Mouse (Mus musculus) hindbrain, embryonic 16.5 days (tissue): ENCODE measurements around the gene Elobl. TPM values are rescaled to one million over a fixed set of nuclear protein-coding genes. Genes with fewer than 3 reads are reported as not detected.

Experiments used
- ATAC-seq: fragments of 200-750 bp; cut with Nextera tagmentation; 2 replicates; pipeline ENCODE4 v1.8.0; 2017; ENCODE audit warnings: moderate TSS enrichment, moderate library complexity
- H3K27ac ChIP-seq: fragments of 300-500 bp; sonication (generic); 2 replicates; pipeline ENCODE4 v1.5.1; 2014; ENCODE audit warnings: low read depth, mild to moderate bottlenecking, control low read depth, low read length, moderate library complexity
- H3K27me3 ChIP-seq: fragments of 300-500 bp; sonication (generic); replicated peaks from 2 replicates; pipeline ENCODE4 v1.6.1; 2014; ENCODE audit warnings: low read length; ENCODE audit not compliant: control insufficient read depth, insufficient read depth
- H3K36me3 ChIP-seq: fragments of 300-500 bp; sonication (generic); 2 replicates; pipeline ENCODE4 v1.6.1; 2014; ENCODE audit warnings: mild to moderate bottlenecking, low read length, moderate library complexity, mixed read lengths; ENCODE audit not compliant: control insufficient read depth, insufficient read depth
- H3K4me1 ChIP-seq: fragments of 300-500 bp; sonication (generic); 2 replicates; pipeline ENCODE4 v1.6.1; 2014; ENCODE audit warnings: low read depth, low read length; ENCODE audit not compliant: control insufficient read depth, insufficient read depth
- H3K4me2 ChIP-seq: fragments of 300-500 bp; sonication (generic); 2 replicates; pipeline ENCODE4 v1.6.1; 2014; ENCODE audit warnings: mild to moderate bottlenecking, low read length, control low read depth, moderate library complexity
- H3K4me3 ChIP-seq: fragments of 300-500 bp; sonication (generic); 2 replicates; pipeline ENCODE4 v1.5.1; 2014; ENCODE audit warnings: mild to moderate bottlenecking, low read length, control low read depth, moderate library complexity
- H3K9ac ChIP-seq: fragments of 300-500 bp; sonication (generic); 2 replicates; pipeline ENCODE4 v1.6.1; 2014; ENCODE audit warnings: low read depth, mild to moderate bottlenecking, control low read depth, low read length, moderate library complexity
- H3K9me3 ChIP-seq: fragments of 300-500 bp; sonication (generic); 2 replicates; pipeline ENCODE4 v1.6.1; 2014; ENCODE audit warnings: mild to moderate bottlenecking, low read length, moderate library complexity; ENCODE audit not compliant: control insufficient read depth
- WGBS: fragments of 180-500 bp; shearing (Covaris S2); extraction: QIAGEN DNeasy Blood & Tissue Kit; methylation state at CpG from one replicate; pipeline ENCODE4 v1.1.7; 2014; 5-methylcytosine and 5-hydroxymethylcytosine counted together
- polyA plus RNA-seq: library from polyadenylated mRNA; unstranded; fragments of >200 nt; fragmentation: Nextera tagmentation; extraction: Ambion mirVana; gene quantifications from 2 replicates; pipeline ENCODE4 v1.2.1, GENCODE M21; 2015

Elobl gene
- polyA plus RNA-seq, 1 experiment from 2014 or later, result not detected

- peak overlapping the region; percentile 92 for H3K27ac ChIP-seq
- WGBS, result 1% methylated on average over 56 of the region's 62 CpGs
- no peaks in the 10 kb centered on the region for H3K36me3 ChIP-seq
- no peaks in the 10 kb centered on the region for H3K27me3 ChIP-seq
- H3K4me3 ChIP-seq, result peak overlapping the region; percentile 63
- peak overlapping the region; percentile 80 for H3K9ac ChIP-seq
- no peaks in the 10 kb centered on the region for H3K9me3 ChIP-seq
- peaks cover 6% of the 10 kb centered on the region for H3K4me1 ChIP-seq
- peak overlapping the region; percentile 71 for H3K4me2 ChIP-seq
- peak; percentile 91 for ATAC-seq
Measured at GRCm38 (mm10) chr11:88973776-88974701, 7.3 kb upstream of the Elobl start.

DNA sequence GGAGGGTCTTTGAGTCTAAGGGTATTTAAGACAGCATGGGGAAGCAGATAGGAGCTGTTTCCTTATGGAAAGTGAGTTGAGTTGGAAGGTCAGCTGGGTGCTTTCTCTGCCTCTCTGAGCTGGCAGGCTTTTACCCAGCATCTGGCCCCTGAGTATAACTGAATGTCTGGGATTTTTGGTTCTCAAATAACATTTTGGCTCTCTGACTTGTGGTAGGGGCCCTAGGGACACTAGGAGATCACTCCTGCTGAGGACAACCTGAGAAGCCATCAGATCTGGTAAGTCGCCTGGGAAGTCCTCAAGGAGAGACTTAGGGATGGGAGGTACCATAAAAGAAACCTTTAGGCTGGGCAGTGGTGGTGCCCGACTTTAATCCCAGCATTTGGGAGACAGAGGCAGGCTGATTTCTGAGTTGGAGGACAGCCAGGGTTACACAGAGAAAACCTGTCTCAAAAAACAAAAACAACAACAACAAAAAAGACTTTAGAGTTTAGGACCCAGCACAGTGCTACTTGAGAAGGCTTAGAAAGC, 3.5 kb upstream of the Elobl start, which contains the start of gene Coil:
Coil (plus strand) TSS at position 51 of the 531 bp plus-strand sequence.
- no peak within 1 kb of the TSS for H3K27ac ChIP-seq
- no peaks in the 10 kb centered on the region for H3K9me3 ChIP-seq
- H3K4me1 ChIP-seq, result peaks cover 6% of the 10 kb centered on the region
- H3K4me3 ChIP-seq, result no peak within 1 kb of the TSS
- H3K9ac ChIP-seq, result no peak within 1 kb of the TSS
- H3K4me2 ChIP-seq, result no peak within 1 kb of the TSS
- ATAC-seq, result no peak
- WGBS, result 38% methylated on average over 2 of the region's 2 CpGs
- no peaks in the 10 kb centered on the region for H3K36me3 ChIP-seq
- no peaks in the 10 kb centered on the region for H3K27me3 ChIP-seq

DNA sequence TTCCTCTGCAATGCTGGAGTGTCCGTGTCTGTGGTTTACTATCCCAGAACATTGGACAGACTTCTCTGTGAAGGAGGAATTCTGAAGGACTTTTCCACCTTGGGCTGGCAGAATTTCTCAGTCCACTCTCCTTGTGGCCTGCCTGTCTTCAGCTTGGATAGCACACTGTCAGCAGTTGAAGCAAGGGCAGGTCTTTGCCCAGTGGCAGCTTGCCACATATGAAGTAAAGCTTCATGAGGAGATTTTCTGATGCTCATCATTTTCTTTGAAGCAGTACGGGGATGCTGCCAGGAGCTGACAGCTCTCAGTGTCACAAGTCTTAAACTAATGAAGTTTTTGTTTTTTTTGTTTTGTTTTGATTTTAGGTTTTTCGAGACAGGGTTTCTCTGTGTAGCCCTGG, 7.9 kb downstream of the Elobl start:
- Histone ChIP-seq H3K36me3 (no peaks in the 10 kb centered on the region), H3K9ac (no peak overlapping the region), H3K27me3 (no peaks in the 10 kb centered on the region), H3K4me1 (0 out of 2 replicates have a peak, but pooled peaks cover 3% of the 10 kb centered on the region), H3K4me3 (no peak overlapping the region), H3K4me2 (no peak overlapping the region), H3K9me3 (no peaks in the 10 kb centered on the region), H3K27ac (no peak overlapping the region)
- 92% methylated on average over 3 of the region's 3 CpGs for WGBS
- ATAC-seq, result no peak

- Histone ChIP-seq H3K4me3 (peak within 1 kb of the TSS; percentile 63), H3K36me3 (no peaks in the 10 kb centered on the region; the same call in 1 of the 2 replicates), H3K27me3 (no peaks in the 10 kb centered on the region), H3K9ac (peak within 1 kb of the TSS; percentile 66), H3K4me1 (0 out of 2 replicates have a peak, but pooled peaks cover 3% of the 10 kb centered on the region), H3K27ac (peak within 1 kb of the TSS; percentile 75), H3K4me2 (peak within 1 kb of the TSS; percentile 69), H3K9me3 (no peaks in the 10 kb centered on the region)
- ATAC-seq, result peak; percentile 98
- 5% methylated on average over 34 of the region's 34 CpGs for WGBS
Measured at GRCm38 (mm10) chr11:88955217-88955969, 11.3 kb downstream of the Elobl start, which contains the start of gene Scpep1. Gene Scpep1, minus strand, starts transcription at chr11:88955465.

GRCm38 (mm10) chr11:88954803-88955202, 11.9 kb downstream of the Elobl start:
- WGBS, result 0% methylated on average over 4 of the region's 4 CpGs
- H3K4me1 ChIP-seq, result 0 out of 2 replicates have a peak, but pooled peaks cover 3% of the 10 kb centered on the region
- H3K9ac ChIP-seq, result peak overlapping the region; percentile 66
- H3K27me3 ChIP-seq, result no peaks in the 10 kb centered on the region
- peak overlapping the region; percentile 75 for H3K27ac ChIP-seq
- peak overlapping the region; percentile 69 for H3K4me2 ChIP-seq
- H3K9me3 ChIP-seq, result no peaks in the 10 kb centered on the region
- peak overlapping the region; percentile 63 for H3K4me3 ChIP-seq
- ATAC-seq, result no peak
- H3K36me3 ChIP-seq, result no peaks in the 10 kb centered on the region; the same call in 1 of the 2 replicates

DNA sequence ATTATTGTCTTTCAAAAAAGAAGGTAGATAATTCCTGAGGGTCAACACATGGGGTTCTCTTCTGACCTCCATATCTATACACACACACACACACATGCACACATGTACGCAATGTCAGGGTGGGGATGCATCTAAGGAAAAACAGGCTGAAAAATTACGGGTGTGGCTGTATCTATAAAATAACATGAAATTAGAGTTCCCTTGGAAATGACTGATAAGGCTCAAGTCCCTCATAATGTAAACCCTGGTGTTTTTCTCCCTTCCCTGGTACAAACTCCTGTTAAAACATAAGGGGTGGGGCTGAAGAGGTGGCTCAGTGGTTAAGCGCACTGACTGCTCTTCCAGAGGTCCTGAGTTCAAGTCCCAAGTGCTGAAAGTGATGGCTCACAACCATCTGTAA, 13.1 kb downstream of the Elobl start:
- H3K9me3 ChIP-seq, result no peaks in the 10 kb centered on the region
- H3K36me3 ChIP-seq, result no peaks in the 10 kb centered on the region; the same call in 1 of the 2 replicates
- H3K4me3 ChIP-seq, result no peak overlapping the region
- no peak overlapping the region for H3K4me2 ChIP-seq
- 0 out of 2 replicates have a peak, but pooled peaks cover 3% of the 10 kb centered on the region for H3K4me1 ChIP-seq
- H3K27me3 ChIP-seq, result no peaks in the 10 kb centered on the region
- no peak overlapping the region for H3K27ac ChIP-seq
- no peak for ATAC-seq
- WGBS, result 97% methylated on average over 3 of the region's 3 CpGs
- H3K9ac ChIP-seq, result no peak overlapping the region

DNA sequence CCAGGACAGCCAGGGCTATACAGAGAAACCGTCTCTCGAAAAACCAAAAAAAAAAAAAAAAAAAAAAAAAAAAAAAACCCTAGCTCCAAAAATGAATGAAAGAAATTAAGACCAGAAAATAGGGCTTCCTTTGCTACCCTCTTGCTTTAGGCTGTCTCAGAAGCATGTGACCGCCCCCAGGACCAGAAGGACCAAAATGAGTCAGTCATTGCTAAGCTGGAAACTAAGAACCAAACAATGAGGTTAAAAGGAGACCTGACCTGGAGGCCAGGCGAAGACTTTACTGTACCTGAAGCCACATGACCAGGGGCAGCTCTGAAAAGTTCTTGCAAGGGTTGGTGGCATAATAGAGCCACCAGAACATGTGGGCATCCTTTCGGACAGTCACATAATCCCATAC, 14.6 kb downstream of the Elobl start:
- Histone ChIP-seq H3K9me3 (no peaks in the 10 kb centered on the region), H3K4me2 (no peak overlapping the region), H3K4me1 (0 out of 2 replicates have a peak, but pooled peaks cover 3% of the 10 kb centered on the region), H3K36me3 (no peaks in the 10 kb centered on the region; the same call in 1 of the 2 replicates), H3K9ac (no peak overlapping the region), H3K4me3 (no peak overlapping the region), H3K27ac (no peak overlapping the region), H3K27me3 (no peaks in the 10 kb centered on the region)
- 96% methylated on average over 5 of the region's 5 CpGs for WGBS
- no peak for ATAC-seq

DNA sequence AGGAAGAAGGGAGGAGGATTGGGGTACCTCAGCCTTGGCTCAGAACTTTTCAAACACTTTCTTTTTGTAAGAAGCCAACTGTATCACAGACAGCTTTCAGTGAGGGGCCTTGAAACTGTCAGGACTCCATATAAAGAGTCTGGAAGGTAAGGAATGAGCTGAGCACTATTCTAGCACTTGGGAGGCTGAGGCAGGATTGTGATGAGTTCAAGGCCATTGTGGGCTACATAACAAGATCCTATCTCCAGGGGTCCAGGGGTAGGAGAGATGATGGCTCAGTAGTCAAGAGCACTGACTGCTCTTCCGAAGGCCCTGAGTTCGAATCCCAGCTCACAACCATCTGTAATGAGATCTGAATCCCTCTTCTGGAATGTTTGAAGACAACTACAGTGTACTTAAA, 15.2 kb downstream of the Elobl start:
- Histone ChIP-seq H3K4me3 (no peak overlapping the region), H3K27ac (no peak overlapping the region), H3K9me3 (no peaks in the 10 kb centered on the region), H3K4me1 (0 out of 2 replicates have a peak, but pooled peaks cover 3% of the 10 kb centered on the region), H3K36me3 (no peaks in the 10 kb centered on the region; the same call in 1 of the 2 replicates), H3K27me3 (no peaks in the 10 kb centered on the region), H3K4me2 (no peak overlapping the region), H3K9ac (no peak overlapping the region)
- WGBS, result 90% methylated on average over 2 of the region's 2 CpGs
- ATAC-seq, result no peak
